Mouse (Mus musculus) urinary bladder, postnatal 36 days (tissue): Measurements from ENCODE around the gene 2210011C24Rik.
A peak's percentile ranks its signal among the peaks of the same experiment; 100 is the strongest.
"Not testable (repeated sequence)": the region's sequence is repeated elsewhere in the genome, so short reads cannot be mapped to it uniquely, and the experiment has no call there.

Source experiments
- DNase-seq, 2 experiments: peaks; one replicate each; pipeline ENCODE4 v3.0.0; 2022; ENCODE audit warnings: low spot score in 2 of 2, mixed read lengths in 1 of 2

2210011C24Rik gene

GRCm38 (mm10) chr8:84019738-84020137, 7.8 kb upstream of the 2210011C24Rik start:
- DNase-seq: no peak

GRCm38 (mm10) chr8:84015833-84016232, 3.9 kb upstream of the 2210011C24Rik start:
- DNase-seq: no peak

GRCm38 (mm10) chr8:84012499-84013165, 661 bp upstream of the 2210011C24Rik start:
- no peak for DNase-seq

GRCm38 (mm10) chr8:84010625-84011611, 1.1 kb downstream of the 2210011C24Rik start:
- peak; percentile 67 to 78 for DNase-seq

- DNase-seq: peak; percentile 83 to 88
Measured at GRCm38 (mm10) chr8:84009876-84010275, 2.1 kb downstream of the 2210011C24Rik start.

- DNase-seq: no peak
Measured at GRCm38 (mm10) chr8:84008362-84008761, 3.6 kb downstream of the 2210011C24Rik start.

- DNase-seq: not testable (repeated sequence)
Measured at GRCm38 (mm10) chr8:84005502-84005901, 6.5 kb downstream of the 2210011C24Rik start.

- DNase-seq: peak; percentile 87 to 94
Measured at GRCm38 (mm10) chr8:84004533-84005201, 7.3 kb downstream of the 2210011C24Rik start.

- no peak for DNase-seq
Measured at GRCm38 (mm10) chr8:84003612-84004246, 8.2 kb downstream of the 2210011C24Rik start.

- no peak for DNase-seq
Measured at GRCm38 (mm10) chr8:84002957-84003611, 8.9 kb downstream of the 2210011C24Rik start.

- no peak for DNase-seq
Measured at GRCm38 (mm10) chr8:84001281-84002000, 10.5 kb downstream of the 2210011C24Rik start, which contains the start of gene 1700067K01Rik. 1700067K01Rik (plus strand) TSS chr8:84001502.

GRCm38 (mm10) chr8:83999825-84000224, 12.1 kb downstream of the 2210011C24Rik start:
- DNase-seq: no peak

- no peak for DNase-seq
Measured at GRCm38 (mm10) chr8:83999057-83999705, 12.8 kb downstream of the 2210011C24Rik start.

- DNase-seq: no peak
Measured at GRCm38 (mm10) chr8:83998231-83999056, 13.5 kb downstream of the 2210011C24Rik start.

- DNase-seq: no peak
Measured at GRCm38 (mm10) chr8:83997511-83998141, 14.3 kb downstream of the 2210011C24Rik start, which contains the start of gene Samd1. Samd1 (plus strand) TSS chr8:83997672.

- peak; percentile 84 to 87 for DNase-seq
Measured at GRCm38 (mm10) chr8:83996567-83997505, 15.1 kb downstream of the 2210011C24Rik start.

- no peak for DNase-seq
Measured at GRCm38 (mm10) chr8:83995973-83996372, 16.0 kb downstream of the 2210011C24Rik start.
